Mouse (Mus musculus): ENCODE data around the gene Ctdspl.

DNA sequence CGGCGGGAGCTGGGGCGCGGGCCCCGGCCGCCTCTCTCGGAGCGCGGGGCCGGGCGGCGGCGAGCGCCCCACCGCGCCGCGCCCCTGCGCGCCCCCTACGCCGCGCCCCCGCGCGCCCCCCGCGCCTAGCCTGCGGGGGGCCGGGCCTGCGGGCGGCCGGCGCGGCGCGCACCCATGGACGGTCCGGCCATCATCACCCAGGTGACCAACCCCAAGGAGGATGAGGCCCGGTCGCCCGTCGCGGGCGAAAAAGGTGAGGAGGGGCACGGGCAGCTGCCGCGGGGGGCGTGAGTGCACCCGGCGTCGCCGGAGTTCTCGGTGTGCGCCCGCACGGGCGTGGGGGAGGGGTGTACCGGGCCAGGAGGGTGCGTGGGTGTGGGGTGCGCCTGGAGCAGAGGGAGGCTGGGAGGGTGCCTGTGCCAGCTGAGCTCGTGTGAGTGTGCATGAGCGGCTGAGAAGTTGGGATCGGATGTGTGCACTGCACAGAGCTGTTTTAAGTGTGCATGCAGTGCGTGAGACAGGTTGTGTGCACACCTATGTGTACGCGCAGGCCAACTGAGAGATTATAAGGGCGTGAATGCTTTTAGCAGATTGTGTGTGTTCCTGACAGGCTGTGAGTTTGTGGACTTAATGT is 552 bp downstream of the Ctdspl start:
- TF ChIP-seq EP300 (IDR thresholded peaks at IDR 0.05; ENCODE audit: low read depth) = no peak
- TF ChIP-seq CTCF (IDR thresholded peaks at IDR 0.05; ENCODE audit: low read depth) = no peak
